Mouse (Mus musculus): Measurements from ENCODE around the gene Ptger4. TPM values are rescaled to one million over a fixed set of nuclear protein-coding genes. Genes with fewer than 3 reads are reported as not detected.

Ptger4 gene
- 5.0 and 6.1 TPM in 2 replicates for polyA plus RNA-seq (2015; fragmentation: Nextera tagmentation; extraction: Ambion mirVana)

- Histone ChIP-seq H3K4me1 (peaks cover 28% of the 10 kb centered on the region), H3K9ac (peak within 1 kb of the TSS; percentile 50; the same call in 1 of the 2 replicates), H3K36me3 (no peaks in the 10 kb centered on the region), H3K4me3 (replicated peaks) (peak within 1 kb of the TSS; percentile 59), H3K27me3 (replicated peaks) (peaks cover 9% of the 10 kb centered on the region; the same call in 1 of the 2 replicates), H3K27ac (no peak within 1 kb of the TSS; the same call in 1 of the 2 replicates), H3K4me2 (peak within 1 kb of the TSS; percentile 99), H3K9me3 (no peaks in the 10 kb centered on the region)
- 2% methylated on average over 61 of the region's 61 CpGs for WGBS
- ATAC-seq (ENCODE audit: insufficient read depth, low FRiP score, low read depth): peak; percentile 96
Measured at GRCm38 (mm10) chr15:5243959-5244905, at the start of gene Ptger4. Gene Ptger4 (minus strand): TSS chr15:5244187.

- H3K9ac ChIP-seq: no peak overlapping the region
- no peaks in the 10 kb centered on the region for H3K36me3 ChIP-seq
- no peak for ATAC-seq (ENCODE audit: insufficient read depth, low FRiP score, low read depth)
- no peaks in the 10 kb centered on the region for H3K4me1 ChIP-seq
- WGBS: 84% methylated on average over 8 of the region's 8 CpGs
- H3K4me3 ChIP-seq (replicated peaks): no peak overlapping the region
- H3K9me3 ChIP-seq: no peaks in the 10 kb centered on the region
- no peak overlapping the region for H3K4me2 ChIP-seq
- H3K27ac ChIP-seq: no peak overlapping the region
- H3K27me3 ChIP-seq (replicated peaks): no peaks in the 10 kb centered on the region
Measured at GRCm38 (mm10) chr15:5288412-5288811, 44.4 kb upstream of the Ptger4 start.

- H3K4me3 ChIP-seq (replicated peaks): no peak overlapping the region
- no peak overlapping the region for H3K27ac ChIP-seq
- no peaks in the 10 kb centered on the region for H3K27me3 ChIP-seq (replicated peaks)
- H3K4me2 ChIP-seq: no peak overlapping the region
- H3K36me3 ChIP-seq: no peaks in the 10 kb centered on the region
- ATAC-seq (ENCODE audit: insufficient read depth, low FRiP score, low read depth): no peak
- no peak overlapping the region for H3K9ac ChIP-seq
- H3K9me3 ChIP-seq: no peaks in the 10 kb centered on the region
- WGBS: 82% methylated on average over 5 of the region's 5 CpGs
- no peaks in the 10 kb centered on the region for H3K4me1 ChIP-seq
Measured at GRCm38 (mm10) chr15:5287072-5287471, 43.1 kb upstream of the Ptger4 start.

- H3K4me3 ChIP-seq (replicated peaks): no peak overlapping the region
Measured at GRCm38 (mm10) chr15:5281316-5281715, 37.3 kb upstream of the Ptger4 start.

DNA sequence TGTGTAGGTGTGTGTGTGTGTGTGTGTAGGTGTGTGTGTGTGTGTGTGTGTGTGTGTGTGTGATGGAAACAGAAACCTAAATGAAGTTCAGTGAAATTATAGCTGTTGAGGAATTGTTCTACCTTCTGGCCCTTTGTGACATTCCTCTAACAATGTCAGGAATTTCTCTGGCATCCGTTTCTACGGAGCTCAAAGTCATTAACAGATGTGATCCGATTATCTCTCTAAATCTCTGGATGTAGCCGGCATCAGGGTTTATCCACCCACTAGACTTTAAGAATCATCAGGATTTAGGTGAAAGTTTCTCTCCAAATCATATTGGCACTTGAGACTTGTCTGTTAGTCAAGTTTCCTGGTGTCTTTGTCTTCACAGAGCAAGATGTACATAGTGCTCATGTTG is 35.8 kb upstream of the Ptger4 start:
- 51% methylated on average over 4 of the region's 4 CpGs for WGBS
- ATAC-seq (ENCODE audit: insufficient read depth, low FRiP score, low read depth): no peak
- H3K36me3 ChIP-seq: no peaks in the 10 kb centered on the region

More at GRCm38 (mm10) chr15:5281316-5281715, 37.3 kb upstream of the Ptger4 start:
- Histone ChIP-seq H3K27ac (no peak overlapping the region), H3K27me3 (replicated peaks) (no peaks in the 10 kb centered on the region), H3K4me2 (no peak overlapping the region), H3K36me3 (no peaks in the 10 kb centered on the region), H3K9me3 (no peaks in the 10 kb centered on the region), H3K9ac (no peak overlapping the region), H3K4me1 (no peaks in the 10 kb centered on the region)
- no peak for ATAC-seq (ENCODE audit: insufficient read depth, low FRiP score, low read depth)
- WGBS: 83% methylated on average over 2 of the region's 2 CpGs

GRCm38 (mm10) chr15:5278525-5278924 is 34.5 kb upstream of the Ptger4 start:
- no peak overlapping the region for H3K4me3 ChIP-seq (replicated peaks)
- H3K27ac ChIP-seq: no peak overlapping the region
- H3K4me2 ChIP-seq: no peak overlapping the region
- no peaks in the 10 kb centered on the region for H3K36me3 ChIP-seq
- no peak for ATAC-seq (ENCODE audit: insufficient read depth, low FRiP score, low read depth)
- H3K4me1 ChIP-seq: no peaks in the 10 kb centered on the region
- no peaks in the 10 kb centered on the region for H3K9me3 ChIP-seq
- no peaks in the 10 kb centered on the region for H3K27me3 ChIP-seq (replicated peaks)
- no peak overlapping the region for H3K9ac ChIP-seq

More for the DNA sequence above, 35.8 kb upstream of the Ptger4 start:
- Histone ChIP-seq H3K9me3 (no peaks in the 10 kb centered on the region), H3K27ac (no peak overlapping the region), H3K9ac (no peak overlapping the region), H3K4me1 (no peaks in the 10 kb centered on the region), H3K4me2 (no peak overlapping the region), H3K4me3 (replicated peaks) (no peak overlapping the region), H3K27me3 (replicated peaks) (no peaks in the 10 kb centered on the region)

- Histone ChIP-seq H3K27ac (no peak overlapping the region), H3K9ac (no peak overlapping the region), H3K4me2 (no peak overlapping the region), H3K36me3 (no peaks in the 10 kb centered on the region), H3K4me1 (no peaks in the 10 kb centered on the region), H3K27me3 (replicated peaks) (no peaks in the 10 kb centered on the region), H3K4me3 (replicated peaks) (no peak overlapping the region), H3K9me3 (no peaks in the 10 kb centered on the region)
- ATAC-seq (ENCODE audit: insufficient read depth, low FRiP score, low read depth): no peak
- 100% methylated on average over 1 of the region's 1 CpGs for WGBS
Measured at GRCm38 (mm10) chr15:5273981-5274380, 30.0 kb upstream of the Ptger4 start.

GRCm38 (mm10) chr15:5266095-5266494 is 22.1 kb upstream of the Ptger4 start:
- Histone ChIP-seq H3K4me3 (replicated peaks) (no peak overlapping the region), H3K36me3 (no peaks in the 10 kb centered on the region), H3K27me3 (replicated peaks) (no peaks in the 10 kb centered on the region), H3K9ac (no peak overlapping the region), H3K27ac (no peak overlapping the region), H3K9me3 (no peaks in the 10 kb centered on the region), H3K4me2 (no peak overlapping the region), H3K4me1 (no peaks in the 10 kb centered on the region)
- no peak for ATAC-seq (ENCODE audit: insufficient read depth, low FRiP score, low read depth)
- 60% methylated on average over 3 of the region's 3 CpGs for WGBS

- no peaks in the 10 kb centered on the region for H3K36me3 ChIP-seq
- no peaks in the 10 kb centered on the region for H3K4me1 ChIP-seq
- H3K4me3 ChIP-seq (replicated peaks): no peak overlapping the region
- no peak overlapping the region for H3K9ac ChIP-seq
- 72% methylated on average over 10 of the region's 10 CpGs for WGBS
- H3K4me2 ChIP-seq: no peak overlapping the region
- H3K27ac ChIP-seq: no peak overlapping the region
- ATAC-seq (ENCODE audit: insufficient read depth, low FRiP score, low read depth): no peak
- no peaks in the 10 kb centered on the region for H3K9me3 ChIP-seq
- no peaks in the 10 kb centered on the region for H3K27me3 ChIP-seq (replicated peaks)
Measured at GRCm38 (mm10) chr15:5262874-5263504, 19.0 kb upstream of the Ptger4 start.

GRCm38 (mm10) chr15:5262095-5262667 is 18.2 kb upstream of the Ptger4 start:
- WGBS: 88% methylated on average over 13 of the region's 13 CpGs
- H3K4me1 ChIP-seq: no peaks in the 10 kb centered on the region
- ATAC-seq (ENCODE audit: insufficient read depth, low FRiP score, low read depth): no peak

DNA sequence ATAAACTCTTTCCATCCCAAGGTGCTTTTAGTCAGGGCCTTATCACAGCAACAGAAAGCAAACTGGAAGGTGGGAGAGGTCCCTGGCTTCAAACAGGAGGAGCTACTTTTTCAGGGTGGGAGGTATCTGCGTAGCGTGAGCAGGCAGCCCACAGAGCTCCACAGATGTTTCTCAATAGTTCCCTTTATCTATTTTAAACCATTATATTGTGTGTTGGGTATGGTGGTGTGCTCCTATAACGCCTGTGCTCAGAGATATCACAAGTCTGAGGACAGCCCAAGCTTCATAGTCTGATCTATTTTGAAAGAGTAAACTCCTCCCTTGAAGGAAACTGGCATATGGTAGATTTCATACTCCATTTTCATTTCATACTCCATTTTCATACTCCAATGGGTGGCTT is 17.0 kb upstream of the Ptger4 start:
- Histone ChIP-seq H3K27me3 (replicated peaks) (no peaks in the 10 kb centered on the region), H3K4me2 (no peak overlapping the region), H3K9me3 (no peaks in the 10 kb centered on the region), H3K4me1 (no peaks in the 10 kb centered on the region), H3K9ac (no peak overlapping the region), H3K27ac (no peak overlapping the region), H3K4me3 (replicated peaks) (no peak overlapping the region), H3K36me3 (no peaks in the 10 kb centered on the region)
- no peak for ATAC-seq (ENCODE audit: insufficient read depth, low FRiP score, low read depth)
- 82% methylated on average over 3 of the region's 3 CpGs for WGBS

More at GRCm38 (mm10) chr15:5262095-5262667, 18.2 kb upstream of the Ptger4 start:
- H3K4me2 ChIP-seq: no peak overlapping the region
- H3K9ac ChIP-seq: no peak overlapping the region
- H3K9me3 ChIP-seq: no peaks in the 10 kb centered on the region
- no peaks in the 10 kb centered on the region for H3K36me3 ChIP-seq
- H3K27ac ChIP-seq: no peak overlapping the region
- no peaks in the 10 kb centered on the region for H3K27me3 ChIP-seq (replicated peaks)
- H3K4me3 ChIP-seq (replicated peaks): no peak overlapping the region

DNA sequence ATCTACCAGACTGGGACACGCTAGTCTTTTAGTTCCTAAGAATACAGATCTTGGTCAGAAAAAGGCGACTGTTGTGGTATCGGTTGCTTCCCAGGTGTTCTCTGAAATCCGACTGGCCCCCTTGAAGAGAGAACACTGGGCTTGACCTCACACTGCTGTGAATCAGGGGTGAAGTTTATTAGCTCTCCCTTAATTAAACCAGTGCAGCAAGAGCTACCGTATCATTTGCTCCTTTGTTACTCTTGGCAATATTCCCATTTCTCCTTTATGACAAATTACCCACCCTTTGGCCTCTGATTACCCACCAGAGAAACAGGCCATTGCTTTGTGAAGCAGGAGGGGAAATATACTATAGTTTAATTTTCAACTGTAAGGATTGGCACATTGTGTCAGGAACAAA is 16.2 kb upstream of the Ptger4 start:
- 59% methylated on average over 5 of the region's 5 CpGs for WGBS
- H3K9ac ChIP-seq: no peak overlapping the region

More for the DNA sequence above, 16.2 kb upstream of the Ptger4 start:
- ATAC-seq (ENCODE audit: insufficient read depth, low FRiP score, low read depth): no peak
- Histone ChIP-seq H3K9me3 (no peaks in the 10 kb centered on the region), H3K4me2 (no peak overlapping the region), H3K4me1 (no peaks in the 10 kb centered on the region), H3K36me3 (no peaks in the 10 kb centered on the region), H3K27ac (no peak overlapping the region), H3K27me3 (replicated peaks) (no peaks in the 10 kb centered on the region), H3K4me3 (replicated peaks) (no peak overlapping the region)

Data from stomach, embryonic 15.5 days (tissue).